Mouse (Mus musculus): ENCODE data around the gene Sipa1l3. TPM values are rescaled to one million over a fixed set of nuclear protein-coding genes. Genes with fewer than 3 reads are reported as not detected.

Sipa1l3 gene
- polyA plus RNA-seq, 1 experiment: 38.2 TPM

DNA sequence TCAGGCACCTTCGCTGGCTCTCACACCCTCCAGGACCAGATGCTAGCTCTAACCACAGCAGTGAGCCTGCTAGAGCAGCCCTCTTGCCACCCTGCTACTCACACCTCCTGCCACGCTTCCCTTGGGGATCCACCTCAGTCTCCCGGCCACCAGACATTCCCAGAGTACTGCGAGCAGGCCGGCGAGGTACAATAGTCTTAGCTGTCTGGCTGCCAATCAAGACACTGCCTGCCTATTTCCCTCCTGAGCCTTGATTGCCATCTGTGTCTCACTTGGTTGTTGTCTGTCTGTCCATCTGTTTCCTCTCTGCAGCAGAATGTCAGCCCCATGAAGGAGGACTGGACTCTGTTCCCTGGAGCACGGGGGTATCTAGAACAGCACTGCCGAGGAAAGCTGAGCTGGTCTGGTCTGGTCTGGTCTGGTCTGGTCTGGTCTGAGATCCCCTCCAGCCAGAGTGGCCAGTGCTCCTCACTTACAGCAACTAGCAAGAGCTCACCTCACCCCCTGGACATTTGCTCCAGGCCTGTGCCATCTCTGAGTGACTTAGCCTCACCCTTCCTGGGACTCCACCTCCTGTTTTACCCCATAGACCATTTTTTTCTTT lies 175.8 kb downstream of the Sipa1l3 start:
- no peak for DNase-seq (ENCODE audit: extremely low spot score in 1 of 2, low spot score in 1 of 2)

DNA sequence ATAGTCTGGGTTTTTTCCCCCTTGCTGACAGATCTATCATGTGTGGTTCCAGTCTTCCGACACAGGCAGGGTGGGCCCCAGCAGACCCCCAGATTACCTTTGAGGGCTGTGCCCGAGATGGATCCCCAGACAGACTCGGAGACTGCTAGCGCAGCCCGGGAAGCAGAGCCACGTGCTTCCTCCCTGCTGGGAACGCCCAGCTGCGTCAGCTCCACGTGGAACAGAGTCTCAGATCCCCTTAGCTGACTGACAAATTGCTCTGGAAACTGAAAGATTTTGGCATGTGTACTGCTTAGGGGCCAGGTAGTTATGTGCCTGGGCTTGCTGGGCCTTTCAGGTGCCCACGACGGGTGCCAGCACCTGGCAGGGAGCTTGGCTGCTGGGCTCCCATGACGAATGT lies 176.7 kb downstream of the Sipa1l3 start:
- DNase-seq (ENCODE audit: extremely low spot score in 1 of 2, low spot score in 1 of 2): peak in 1 of 2 experiments; percentile 56

DNA sequence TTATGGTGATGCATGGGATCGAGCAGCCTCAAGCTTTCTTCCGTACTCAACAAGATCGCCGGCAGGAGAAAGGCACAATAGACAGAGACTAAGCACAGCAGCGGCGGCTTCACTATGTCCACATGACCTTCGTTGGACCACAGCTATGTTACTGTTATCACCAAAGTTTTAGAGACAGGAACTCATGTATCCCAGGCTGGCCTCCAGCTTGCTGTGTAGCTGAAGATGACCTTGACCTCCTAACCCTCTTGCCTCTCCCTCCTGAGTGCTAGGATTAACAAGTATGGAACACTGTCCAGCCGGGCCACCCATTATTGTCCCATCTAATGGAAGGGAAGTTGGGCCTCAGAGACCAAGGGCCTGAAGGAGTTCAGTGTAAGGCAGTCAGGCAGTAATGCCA lies 177.6 kb downstream of the Sipa1l3 start:
- DNase-seq (ENCODE audit: extremely low spot score in 1 of 2, low spot score in 1 of 2): no peak

DNA sequence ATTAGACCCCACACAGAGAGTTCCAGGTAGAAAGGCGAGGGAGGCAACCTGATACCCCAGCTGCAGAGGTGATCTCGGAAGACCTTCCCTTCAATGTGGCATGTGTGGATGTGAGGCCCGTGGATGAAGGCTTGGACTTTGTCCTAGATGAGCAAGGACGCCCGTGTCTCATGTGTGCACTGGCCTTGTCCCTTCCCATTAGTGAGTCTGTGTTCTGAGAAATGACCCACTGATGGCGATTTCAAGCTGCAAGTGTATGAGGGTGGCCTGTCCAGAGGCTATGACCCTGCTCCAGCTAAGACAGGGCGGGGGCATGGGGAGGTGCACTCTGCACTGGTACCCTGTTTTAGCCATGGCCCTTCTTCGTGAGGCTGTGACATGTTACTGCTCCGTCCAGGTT lies 178.2 kb downstream of the Sipa1l3 start:
- no peak for DNase-seq (ENCODE audit: extremely low spot score in 1 of 2, low spot score in 1 of 2)

DNA sequence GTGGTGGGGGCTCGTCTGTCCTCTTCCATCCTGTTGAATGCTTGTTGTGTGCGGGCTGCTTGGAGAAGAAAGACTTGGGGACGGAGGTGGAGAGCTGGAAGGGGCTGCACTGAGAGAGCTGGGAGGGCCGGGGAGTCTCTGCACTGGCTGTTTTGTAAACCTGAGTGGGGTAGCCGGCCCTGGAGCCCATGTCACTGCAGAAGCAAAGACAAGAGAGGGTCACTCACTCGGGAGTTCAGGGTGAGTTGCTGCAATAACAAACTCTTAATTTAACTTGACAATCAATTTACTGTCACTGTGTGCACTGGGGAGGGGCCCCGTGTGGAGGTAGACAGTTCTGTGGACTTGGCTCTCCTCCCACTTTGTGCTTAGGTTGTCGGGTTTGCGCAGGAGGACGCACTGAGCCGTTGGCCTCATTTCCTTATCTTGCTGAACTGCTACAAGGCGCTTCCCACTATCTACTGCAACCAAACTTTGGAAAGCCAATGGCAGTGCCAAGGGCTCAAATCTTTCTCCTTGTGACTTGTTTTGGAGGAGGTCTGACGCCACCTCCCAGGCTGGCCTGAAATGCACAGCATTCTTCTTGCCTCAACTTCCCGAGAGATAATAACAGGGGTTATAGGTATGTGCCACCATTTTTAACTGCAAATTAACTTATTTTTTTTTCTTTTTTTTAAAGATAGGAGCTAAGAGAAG lies 179.3 kb downstream of the Sipa1l3 start:
- DNase-seq (ENCODE audit: extremely low spot score in 1 of 2, low spot score in 1 of 2): no peak

DNA sequence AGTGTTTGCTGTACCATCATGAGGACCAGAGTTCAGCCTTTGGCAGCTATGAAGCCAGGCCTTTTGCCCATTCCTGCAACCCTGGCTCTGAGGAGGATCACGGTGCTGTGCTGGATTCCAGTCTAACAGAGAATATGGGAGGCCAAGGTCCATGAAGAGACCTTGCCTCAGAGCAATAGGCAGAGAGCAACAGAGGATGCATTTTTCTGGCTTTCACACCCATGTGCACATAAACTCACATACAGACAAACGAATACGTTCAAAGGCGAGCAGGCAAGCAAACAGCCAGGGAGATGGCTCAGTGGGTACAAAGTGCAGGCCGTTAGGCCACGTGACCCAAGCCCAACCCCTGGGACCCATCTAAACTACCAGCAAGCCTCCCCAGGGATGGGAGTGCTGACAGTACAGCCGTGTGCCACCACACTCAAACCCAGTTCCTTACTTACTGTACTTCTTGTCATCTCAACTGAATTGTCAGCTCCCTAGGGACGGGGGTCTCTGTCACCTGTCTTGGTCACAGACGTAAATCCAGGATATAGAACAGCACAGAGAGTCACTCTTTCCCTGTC lies 180.0 kb downstream of the Sipa1l3 start:
- no peak for DNase-seq (ENCODE audit: extremely low spot score in 1 of 2, low spot score in 1 of 2)

DNA sequence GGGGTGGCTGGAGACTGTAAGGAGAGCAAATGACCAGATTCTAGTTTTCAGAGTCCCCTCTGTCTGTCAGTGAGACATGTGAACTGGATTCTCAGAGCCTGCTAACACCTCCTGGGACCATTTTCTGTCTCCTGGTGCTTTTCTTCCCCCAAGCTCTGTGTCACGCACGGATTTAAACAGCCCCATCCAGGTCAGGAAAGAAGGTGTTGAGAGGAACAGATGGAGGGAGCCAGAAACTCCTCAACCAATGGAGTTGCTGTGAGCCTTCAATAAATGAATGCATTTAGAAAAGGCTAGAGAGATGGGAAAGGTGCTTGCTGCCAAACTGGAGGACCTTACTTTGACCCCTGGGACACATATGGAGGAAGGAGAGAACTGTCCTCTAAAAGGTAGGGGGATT lies 180.7 kb downstream of the Sipa1l3 start:
- DNase-seq (ENCODE audit: extremely low spot score in 1 of 2, low spot score in 1 of 2): no peak

DNA sequence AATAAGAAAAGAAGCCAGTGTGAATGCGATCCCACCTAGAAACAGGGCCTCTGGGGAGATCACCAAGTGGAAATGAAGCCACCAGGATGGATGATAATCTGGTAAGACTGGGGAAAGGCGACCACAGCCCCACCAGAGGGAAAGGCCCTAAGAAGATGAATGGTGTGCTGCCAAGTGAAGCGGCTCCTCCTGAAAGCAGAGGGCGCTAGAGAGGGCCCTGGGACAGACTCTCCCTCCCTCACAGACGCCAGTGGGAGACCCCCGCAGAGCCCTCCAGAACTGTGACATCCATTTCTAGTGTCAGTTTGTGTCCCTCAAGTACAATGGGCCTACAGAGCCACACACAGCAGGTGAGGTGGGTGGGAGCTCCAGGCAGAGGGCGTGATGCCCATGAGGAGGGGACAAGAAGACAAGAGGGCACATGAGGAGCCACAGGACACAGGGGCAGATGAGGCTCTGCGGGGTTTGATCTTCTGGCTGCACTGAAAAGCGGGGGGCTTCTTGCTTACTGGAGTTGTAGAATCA lies 181.6 kb downstream of the Sipa1l3 start:
- DNase-seq (ENCODE audit: extremely low spot score in 1 of 2, low spot score in 1 of 2): no peak

DNA sequence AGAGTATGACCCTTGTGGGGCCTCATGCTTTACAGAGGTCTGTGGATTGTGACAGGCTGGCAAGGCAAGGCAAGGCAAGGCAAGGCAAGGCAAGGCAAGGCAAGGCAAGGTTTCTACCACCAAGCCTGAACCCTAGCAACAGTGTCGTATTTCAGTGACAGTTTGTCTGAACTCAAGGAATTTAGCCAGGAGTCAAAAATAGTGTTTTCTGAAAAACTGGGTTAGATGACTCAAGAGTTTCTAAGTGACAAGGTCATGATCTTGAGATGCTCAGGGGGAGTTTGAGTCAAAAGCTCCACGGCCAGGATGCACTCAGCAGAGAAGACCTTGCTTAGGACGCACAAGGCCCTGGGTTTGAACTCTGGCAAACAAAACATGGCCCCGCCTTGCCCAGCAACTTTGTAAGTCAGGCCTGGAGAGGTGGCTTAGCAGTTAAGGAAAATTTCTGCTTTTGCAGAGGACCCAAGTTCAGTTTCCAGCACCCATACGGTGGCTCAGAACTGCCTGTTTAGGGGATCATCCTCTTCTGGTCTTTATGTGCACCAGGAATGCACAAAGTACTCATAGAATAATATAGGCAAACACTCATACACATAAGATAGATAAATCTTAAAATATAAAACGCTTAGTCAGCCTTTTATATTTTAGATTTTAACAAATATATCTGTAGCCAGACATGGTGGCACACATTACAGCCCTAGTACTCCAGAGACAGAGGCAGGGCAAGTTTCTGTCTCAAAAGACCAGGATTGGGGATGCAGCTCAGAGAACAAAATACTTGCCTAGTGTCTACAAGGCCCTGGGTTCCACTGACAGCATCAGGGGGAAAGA lies 182.4 kb downstream of the Sipa1l3 start:
- no peak for DNase-seq (ENCODE audit: extremely low spot score in 1 of 2, low spot score in 1 of 2)

DNA sequence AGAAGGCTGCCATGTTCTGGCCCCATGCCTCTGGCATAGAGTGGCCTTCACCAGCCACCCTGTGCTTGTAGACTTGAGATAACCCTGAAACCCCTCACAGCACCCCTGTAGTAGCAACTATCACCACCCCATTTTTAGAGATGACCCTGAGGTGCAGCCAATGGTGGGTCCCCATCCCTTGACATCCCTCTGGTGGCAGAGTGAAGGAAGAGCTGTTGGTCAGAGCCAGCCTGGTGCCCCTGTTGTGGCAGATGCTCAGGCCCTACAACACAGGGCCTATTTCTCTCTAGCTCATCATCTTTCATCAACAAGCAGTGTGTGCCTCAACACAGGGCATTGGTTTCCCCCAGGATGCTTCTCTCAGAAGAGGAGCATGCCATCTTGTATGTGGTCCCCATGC lies 183.2 kb downstream of the Sipa1l3 start:
- DNase-seq (ENCODE audit: extremely low spot score in 1 of 2, low spot score in 1 of 2): no peak

DNA sequence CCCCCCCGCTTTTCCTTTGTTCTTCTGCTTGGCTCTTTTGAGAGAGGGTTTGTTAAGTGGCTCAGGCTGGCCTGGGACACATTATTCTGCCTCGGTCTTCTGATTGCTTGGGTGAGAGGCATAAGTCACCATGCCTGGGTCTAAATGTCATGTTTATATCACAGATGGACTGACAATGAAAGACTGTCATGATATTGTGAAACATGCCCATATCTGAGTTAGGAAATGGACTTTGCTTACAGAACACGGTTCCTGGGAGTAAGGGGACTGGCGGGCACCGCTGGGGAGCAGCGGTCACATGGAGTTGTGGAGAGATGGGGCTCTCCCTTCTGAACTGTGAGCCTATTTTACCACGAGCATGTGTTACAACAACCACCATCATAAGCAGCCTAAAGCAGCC lies 184.3 kb downstream of the Sipa1l3 start:
- DNase-seq (ENCODE audit: extremely low spot score in 1 of 2, low spot score in 1 of 2): no peak

DNA sequence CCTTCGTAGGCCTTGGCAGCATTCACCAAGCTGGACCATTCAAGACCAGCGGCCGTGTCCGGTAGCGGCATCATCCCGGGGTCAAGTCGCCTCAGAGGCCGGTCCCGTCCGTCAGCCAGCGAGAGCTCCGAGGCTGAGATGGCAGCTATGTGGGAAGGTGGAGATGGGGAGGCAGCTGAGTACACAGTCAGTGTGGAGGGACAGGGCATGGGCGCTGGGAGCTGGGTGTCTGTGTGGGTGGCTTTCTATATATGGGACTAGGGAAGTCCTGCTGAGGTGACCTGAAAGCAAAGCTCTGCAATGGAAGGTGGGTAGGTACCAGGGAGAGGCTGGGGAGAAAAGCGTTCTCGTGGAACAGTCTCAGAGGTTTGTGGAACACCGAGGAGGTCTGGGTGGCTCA lies 189.5 kb downstream of the Sipa1l3 start:
- DNase-seq (ENCODE audit: extremely low spot score in 1 of 2, low spot score in 1 of 2): no peak

DNA sequence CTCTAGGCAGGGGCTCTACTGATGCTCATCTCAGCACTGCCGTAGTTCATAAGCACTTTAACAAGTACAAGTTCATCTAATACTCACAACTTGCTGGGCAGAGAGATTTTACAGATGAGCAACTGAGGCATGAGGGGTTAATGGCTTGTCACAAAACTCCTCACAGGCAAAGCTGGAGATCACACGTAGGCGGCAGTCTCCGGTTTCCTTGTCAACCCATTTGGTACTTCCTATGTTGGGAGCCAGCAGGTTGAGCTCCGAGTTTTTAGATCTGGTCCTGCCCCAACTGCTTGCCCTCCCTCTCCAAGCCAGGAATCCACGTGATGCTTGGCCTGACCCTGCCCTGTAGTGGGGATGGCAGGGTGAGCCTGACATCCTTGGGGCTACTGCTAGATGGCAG lies 191.4 kb downstream of the Sipa1l3 start:
- no peak for DNase-seq (ENCODE audit: extremely low spot score in 1 of 2, low spot score in 1 of 2)

DNA sequence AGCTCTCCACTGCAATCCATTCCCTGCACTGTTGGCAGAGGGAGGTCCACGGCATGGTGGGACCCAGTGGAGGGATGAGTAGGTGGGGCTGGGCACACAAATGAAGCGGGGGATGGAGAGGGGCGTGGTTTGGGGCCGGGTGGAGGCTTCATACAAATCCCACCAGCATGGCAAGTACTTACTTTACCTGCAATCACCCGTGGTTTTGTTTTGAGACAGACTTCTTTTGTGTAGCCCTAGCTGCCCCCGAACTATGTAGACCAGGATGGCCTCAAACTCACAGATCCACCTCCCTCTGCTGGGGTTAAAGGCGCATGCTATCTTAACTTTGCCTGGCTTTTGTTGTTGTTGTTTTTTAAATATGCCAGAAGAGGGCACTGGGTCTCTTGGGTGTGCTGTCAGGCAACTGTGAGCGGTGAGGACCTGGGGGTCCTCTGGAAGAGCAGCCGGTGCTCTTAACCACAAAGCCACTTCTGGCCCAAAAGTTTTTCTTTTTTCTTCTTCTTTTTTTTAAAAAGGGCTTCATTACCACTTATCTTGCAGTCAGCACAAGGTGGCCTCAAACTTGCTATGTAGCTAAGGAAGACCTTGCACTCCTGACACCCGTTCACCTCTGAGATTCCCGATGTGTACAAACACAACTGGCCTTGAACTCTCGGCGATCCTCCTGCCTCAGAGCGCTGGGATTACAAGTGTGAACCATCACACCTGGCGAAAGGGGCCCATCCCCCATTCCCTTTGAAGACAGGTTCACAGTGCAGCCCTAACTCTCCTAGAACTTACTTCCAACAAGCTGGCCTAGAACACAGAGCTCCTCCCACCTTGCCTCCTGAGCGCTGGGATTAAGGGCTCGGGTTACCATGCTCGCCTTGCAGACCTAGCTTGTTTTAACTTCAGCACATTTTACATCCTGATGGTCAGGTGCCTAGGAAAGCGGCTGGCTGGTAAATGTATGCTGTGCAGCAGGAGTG lies 198.8 kb downstream of the Sipa1l3 start:
- no peak for DNase-seq (ENCODE audit: extremely low spot score in 1 of 2, low spot score in 1 of 2)

DNA sequence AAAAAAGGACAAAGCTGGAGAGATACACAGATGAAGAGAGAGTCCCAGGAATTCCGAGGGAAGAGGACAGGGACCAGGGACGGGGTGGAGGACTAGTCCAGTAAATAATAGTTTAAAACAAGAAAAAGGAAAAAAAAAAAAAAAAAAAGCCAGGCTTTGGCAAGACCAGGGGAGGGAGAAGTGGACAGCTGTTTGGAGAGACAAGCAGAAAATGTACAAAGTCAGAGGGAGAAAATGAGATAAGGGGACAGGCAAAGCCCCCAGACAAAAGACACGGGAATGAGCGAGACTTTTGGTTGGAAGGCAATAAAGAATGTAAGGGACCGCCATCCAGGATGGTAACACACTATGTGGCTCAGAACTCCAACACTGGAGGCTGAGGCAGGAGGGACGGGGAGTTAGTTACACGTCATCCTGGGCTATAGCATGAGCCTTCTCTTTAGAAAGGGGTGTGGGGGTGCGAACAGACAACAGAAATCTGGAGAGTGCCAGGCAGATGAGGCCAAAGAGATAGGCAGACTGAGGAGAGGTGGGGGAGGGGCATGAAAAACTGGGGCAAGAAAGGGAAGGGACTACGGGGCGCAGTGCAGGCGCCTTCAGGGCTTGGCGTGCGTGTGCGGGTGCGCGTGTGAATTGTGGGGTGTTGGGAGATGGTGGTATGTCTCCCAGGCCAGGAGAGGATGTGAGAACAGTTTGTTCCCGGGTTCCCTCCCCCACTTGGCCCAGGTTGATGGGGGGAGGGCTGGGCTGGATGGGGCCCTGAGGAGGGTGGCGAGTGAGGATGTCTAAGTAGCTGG lies 200.1 kb downstream of the Sipa1l3 start:
- peak in 1 of 2 experiments; percentile 78 for DNase-seq (ENCODE audit: extremely low spot score in 1 of 2, low spot score in 1 of 2)

DNA sequence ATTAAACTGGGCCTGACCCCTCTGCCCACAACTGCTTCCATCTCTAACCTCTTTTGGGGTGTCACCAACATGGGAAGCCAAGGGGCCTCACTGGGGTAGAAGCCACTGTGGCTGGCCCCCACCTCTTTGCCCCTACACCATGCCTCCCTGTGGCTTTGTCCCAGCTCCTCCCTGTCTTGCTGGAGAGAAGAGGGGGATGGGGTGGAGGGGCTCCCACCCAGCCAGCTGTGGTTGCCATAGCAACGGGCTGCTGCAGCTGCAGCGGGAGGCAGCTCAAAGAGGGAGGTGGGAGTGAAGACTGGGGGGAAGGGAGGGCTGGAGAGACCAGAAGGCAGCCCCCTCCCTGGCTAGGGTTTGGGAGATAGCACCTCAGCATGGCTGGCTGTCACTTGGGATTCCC lies 200.9 kb downstream of the Sipa1l3 start:
- DNase-seq (ENCODE audit: extremely low spot score in 1 of 2, low spot score in 1 of 2): no peak

DNA sequence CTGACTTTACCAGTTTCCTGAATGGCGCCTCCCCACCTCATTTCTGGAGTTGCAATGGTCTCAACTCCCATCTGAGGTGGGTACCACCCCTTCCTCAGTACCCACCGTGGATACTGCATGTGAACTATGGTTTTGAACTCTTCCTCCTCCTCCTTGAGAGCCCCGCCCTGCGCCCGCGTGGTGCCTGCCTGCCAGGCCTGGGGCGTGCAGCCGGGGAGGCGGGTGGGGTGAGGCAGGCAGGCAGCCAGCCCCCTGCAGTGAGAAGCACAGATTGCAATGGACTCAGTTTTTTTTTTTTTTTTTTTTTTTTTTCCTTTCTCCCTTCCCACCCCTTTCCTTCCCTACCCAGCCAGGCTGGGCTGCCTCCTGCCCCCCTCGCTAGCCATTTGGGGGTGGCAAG lies 201.5 kb downstream of the Sipa1l3 start:
- peak in 1 of 2 experiments; percentile 76 for DNase-seq (ENCODE audit: extremely low spot score in 1 of 2, low spot score in 1 of 2)

DNA sequence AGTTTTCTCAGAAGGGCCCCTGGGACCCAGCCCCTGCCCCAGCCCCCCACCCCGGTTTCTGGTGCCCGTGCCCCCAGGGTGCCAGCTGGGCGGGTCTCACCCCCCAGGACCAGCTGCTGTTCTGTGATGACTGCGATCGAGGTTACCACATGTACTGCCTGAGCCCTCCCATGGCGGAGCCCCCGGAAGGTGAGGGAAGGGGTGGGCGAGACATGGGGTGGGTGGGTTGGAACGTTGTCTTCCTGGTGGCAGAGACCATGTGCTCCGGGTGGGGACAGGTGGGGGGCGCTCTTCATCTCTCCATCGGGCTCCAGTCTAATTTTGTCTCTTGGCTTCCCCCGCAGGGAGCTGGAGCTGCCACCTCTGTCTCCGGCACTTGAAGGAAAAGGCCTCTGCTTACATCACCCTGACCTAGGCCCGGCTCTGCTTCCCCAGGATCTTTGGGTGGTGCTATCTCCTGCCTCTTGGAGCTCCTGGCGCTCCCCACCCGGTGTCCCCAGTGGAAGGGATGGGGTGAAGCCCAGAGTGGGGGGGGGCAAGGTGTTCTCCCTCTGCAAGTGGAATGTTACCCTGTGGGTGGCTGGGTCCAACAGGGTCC lies 202.2 kb downstream of the Sipa1l3 start:
- DNase-seq (ENCODE audit: extremely low spot score in 1 of 2, low spot score in 1 of 2): peak in 1 of 2 experiments; percentile 73

Data from frontal cortex, adult 2 months (tissue).